Mouse (Mus musculus) MEL-GATA-1-ER (cell line): ENCODE measurements around the gene Taf6l.

Source experiments
- DNase-seq: peaks from one replicate; pipeline ENCODE4 v3.0.0-alpha.2; 2012; ENCODE audit warnings: low read depth; ENCODE audit errors: extremely low read depth

The Taf6l gene

GRCm38 (mm10) chr19:8790171-8790570, 4.0 kb upstream of the Taf6l start:
- no peak for DNase-seq

- no peak for DNase-seq
Observed at GRCm38 (mm10) chr19:8789171-8789570, 3.0 kb upstream of the Taf6l start.

- DNase-seq: no peak
Observed at GRCm38 (mm10) chr19:8788521-8788920, 2.3 kb upstream of the Taf6l start.

- no peak for DNase-seq
Observed at GRCm38 (mm10) chr19:8774951-8775421, 11.2 kb downstream of the Taf6l start.

DNA sequence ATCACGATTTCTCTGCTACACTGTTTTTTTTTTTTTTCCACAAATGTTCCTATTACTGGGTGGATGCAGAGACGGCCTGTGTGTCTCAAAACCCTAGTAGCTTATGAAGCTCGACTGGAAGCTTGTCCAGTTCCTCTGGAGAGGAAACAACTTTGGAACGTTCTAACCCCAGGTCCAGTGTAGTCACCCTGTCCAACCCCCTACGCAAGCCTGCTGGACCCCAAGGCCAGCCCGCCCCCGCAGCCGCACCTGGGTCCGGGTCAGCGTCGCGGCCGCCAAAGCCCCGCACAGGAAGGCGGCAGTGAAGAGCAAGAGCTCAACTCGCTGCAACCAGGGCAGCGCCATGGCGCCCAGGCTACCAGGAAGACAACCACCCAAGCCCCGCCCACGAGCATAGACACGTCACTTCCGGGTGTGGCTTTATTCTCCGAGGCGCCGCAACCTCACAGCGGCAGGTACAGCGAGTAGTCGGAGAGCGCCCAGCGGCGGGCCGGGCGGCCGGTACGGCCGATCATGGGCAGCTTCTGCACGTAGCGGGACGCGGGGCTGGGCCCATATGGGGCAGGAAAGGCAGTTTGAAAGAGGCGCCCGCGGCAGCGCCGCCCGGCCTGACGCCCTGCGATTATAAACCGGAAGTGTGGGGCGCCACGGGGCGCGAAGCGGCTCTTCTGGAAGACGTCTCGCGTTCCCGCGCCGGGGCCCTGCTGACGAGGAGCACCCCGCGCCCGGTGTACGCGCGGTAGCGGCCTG, 12.0 kb downstream of the Taf6l start, which contains the start of gene Tmem179b:
Gene Tmem179b (minus strand): TSS at position 382 of the 750 bp plus-strand sequence.
- DNase-seq: peak; percentile 81

GRCm38 (mm10) chr19:8773409-8773808, 12.8 kb downstream of the Taf6l start:
- DNase-seq: no peak

DNA sequence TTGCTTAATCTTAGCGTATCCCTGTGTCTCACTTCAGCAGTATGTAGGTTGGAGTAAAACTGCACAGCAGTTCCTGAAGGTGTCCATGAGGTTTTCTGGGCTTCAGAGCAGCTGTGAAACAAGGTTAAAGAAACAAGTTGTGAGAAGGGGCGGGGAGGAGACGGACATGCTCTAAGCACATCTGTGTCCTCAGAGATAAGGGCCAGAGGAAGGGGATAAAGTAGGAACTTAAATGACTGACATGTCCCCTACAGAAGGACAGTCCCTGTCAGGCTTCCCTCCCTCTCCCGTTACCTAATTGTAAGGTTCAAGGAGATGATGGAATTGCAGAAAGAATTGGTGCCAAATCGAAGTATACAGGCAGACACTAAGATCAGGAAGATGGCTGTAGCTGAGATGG, 13.2 kb downstream of the Taf6l start:
- DNase-seq: peak; percentile 84

GRCm38 (mm10) chr19:8770567-8771270, 15.5 kb downstream of the Taf6l start, which contains the start of gene Tmem223:
Tmem223 (plus strand) TSS chr19:8770996.
- DNase-seq: no peak

DNA sequence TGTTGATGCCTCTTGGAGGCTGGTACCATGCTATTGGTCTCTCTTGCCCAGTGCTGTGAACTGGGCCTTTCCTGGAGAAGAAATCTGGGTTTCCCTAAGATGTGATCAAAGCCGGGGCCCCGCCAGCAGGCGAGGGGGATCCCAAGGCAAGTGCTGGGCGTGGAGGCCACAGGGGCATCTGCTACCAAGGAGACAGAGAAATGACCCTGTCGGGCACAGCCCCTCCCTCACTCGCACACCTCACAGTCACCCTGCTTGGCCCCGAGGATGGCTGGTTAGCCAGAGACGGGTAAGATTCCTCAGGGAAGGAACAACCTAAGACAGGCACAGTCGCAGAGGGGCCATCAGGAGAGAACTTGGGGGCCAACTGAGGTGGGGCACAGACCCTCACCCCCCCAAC, 20.7 kb downstream of the Taf6l start:
- no peak for DNase-seq

DNA sequence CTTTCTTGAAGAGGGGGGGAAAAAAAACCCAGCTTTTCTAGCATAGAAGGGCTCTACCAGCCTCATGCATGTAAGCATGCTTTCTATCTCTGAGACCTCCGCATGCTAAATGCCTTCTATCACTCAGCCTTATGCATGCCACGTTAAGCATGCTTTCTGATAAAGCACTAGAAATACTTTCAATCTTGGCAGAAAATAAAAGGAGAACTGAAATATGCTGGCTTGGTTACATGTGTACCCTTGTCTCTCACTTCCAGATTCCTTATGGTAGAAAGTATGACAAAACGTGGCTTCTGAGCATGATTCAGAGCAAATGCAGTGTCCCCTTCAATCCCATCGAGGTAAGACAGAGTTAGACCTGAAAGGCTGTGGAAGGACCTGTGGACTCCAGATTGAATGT, 22.9 kb downstream of the Taf6l start:
- DNase-seq: no peak

GRCm38 (mm10) chr19:8760757-8761156, 25.5 kb downstream of the Taf6l start:
- DNase-seq: no peak

DNA sequence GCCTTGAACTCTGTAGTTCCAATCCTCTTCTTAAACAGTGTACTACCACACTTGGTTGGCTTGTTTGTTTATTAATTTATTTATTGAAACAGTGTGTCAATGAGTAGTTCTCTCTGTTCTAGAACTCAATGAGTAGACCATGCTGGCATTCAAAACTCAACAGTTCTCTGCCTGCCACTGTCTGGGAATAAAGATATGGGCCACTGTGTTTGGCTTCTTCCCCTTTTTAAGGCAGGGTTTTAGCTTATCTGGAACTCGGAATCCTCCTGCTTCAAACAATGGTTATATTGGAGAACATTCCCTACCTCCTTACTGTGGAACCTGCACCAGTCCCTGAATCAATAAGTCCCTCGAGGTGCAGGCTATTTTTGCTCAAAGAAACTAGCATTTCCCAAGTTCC, 27.3 kb downstream of the Taf6l start:
- peak; percentile 87 for DNase-seq

DNA sequence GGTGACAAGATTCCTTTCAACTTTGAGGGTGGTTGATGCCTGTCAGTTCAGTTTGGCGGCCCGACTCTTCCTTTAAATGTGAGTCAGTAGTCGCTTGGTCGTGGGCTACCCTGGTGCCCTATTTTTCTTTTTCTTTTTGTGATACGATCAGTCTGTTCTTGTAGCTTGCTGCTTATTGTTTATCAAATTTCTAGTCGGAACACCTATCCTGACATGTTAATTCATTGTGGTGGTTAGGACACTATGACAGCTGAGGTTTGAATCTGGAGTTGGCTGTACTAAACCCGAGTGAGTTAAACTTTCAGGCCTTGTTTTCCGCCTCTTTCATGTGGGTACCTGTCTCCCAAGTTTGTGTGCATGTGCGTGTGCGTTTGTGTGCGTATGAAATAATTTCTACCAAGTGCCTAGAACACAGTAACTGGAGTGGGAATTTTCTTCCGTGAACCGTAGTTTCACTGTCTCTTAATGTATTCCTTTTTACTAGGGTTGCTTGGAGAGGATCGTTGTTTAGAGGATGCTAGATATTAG, 28.7 kb downstream of the Taf6l start:
- DNase-seq: no peak

GRCm38 (mm10) chr19:8756635-8757387, 29.4 kb downstream of the Taf6l start, which contains the start of gene Nxf1:
Nxf1 (plus strand) TSS chr19:8757073.
- peak; percentile 70 for DNase-seq

DNA sequence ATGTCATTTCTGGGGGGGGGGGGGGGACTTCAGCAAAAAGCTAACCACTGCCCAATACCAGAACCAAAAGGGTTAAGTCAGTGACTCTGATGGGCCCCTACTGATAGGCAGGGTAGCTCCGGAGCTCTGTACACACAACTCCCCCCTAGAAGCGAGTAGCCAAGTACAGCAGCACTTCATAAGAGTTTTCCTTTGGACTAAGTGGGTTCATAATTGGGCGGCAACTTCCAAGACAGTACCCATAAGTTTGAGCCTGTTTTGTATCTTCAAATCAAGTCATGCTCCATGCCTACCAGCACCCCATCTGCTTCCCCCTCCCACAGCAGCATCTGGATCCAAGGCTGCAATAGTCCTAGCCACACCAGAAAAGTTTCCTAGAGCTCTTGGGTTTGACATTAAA, 30.6 kb downstream of the Taf6l start:
- DNase-seq: no peak

GRCm38 (mm10) chr19:8747368-8747767, 38.8 kb downstream of the Taf6l start:
- DNase-seq: no peak

- no peak for DNase-seq
Observed at GRCm38 (mm10) chr19:8745382-8745781, 40.8 kb downstream of the Taf6l start.

DNA sequence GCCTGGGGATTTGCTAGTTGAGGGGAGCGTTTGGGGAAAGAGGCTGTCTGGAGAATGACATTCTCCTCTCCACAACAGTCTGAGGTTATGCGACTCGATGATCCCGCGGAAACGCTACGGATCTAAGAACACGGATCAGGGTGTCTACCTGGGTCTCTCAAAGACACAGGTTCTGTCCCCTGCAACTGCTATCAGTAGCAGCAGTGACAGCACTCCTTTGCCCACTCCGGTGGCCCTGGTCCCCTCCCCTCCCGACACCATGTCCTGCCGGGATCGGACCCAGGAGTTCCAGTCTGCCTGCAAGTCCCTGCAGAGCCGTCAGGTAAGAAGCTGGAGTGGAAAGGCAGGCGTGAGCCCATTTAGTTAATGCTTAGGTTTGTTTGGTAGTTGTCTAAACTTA, 44.0 kb downstream of the Taf6l start:
- no peak for DNase-seq

- peak; percentile 99 for DNase-seq
Observed at GRCm38 (mm10) chr19:8741243-8741869, 44.9 kb downstream of the Taf6l start, which contains the start of gene Stx5a. Stx5a (plus strand) TSS chr19:8741413.

GRCm38 (mm10) chr19:8740603-8741002, 45.6 kb downstream of the Taf6l start, which contains the start of gene 1700092M07Rik:
1700092M07Rik (plus strand) TSS chr19:8740718.
- no peak for DNase-seq

DNA sequence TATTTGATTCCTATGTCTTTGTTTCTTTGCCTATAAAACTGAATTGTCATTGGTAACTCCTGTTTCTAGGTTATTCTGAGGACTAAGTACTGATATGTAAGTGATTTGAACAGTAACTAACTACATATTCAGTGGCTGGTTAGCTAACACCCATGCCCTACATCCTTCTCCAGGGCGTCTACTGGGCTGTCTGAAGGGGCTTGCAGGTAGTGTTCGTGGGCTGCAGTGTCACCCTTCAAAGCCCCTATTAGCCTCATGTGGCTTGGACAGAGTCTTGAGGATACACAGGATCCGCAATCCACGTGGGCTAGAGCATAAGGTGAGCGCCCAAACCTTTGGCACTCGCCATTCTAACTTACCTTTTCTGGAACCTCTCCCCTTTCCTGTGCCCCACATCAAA, 46.6 kb downstream of the Taf6l start:
- DNase-seq: no peak
